Comparison of ENCODE assay signal across 8 mouse cellular contexts in the genomic region with DNA sequence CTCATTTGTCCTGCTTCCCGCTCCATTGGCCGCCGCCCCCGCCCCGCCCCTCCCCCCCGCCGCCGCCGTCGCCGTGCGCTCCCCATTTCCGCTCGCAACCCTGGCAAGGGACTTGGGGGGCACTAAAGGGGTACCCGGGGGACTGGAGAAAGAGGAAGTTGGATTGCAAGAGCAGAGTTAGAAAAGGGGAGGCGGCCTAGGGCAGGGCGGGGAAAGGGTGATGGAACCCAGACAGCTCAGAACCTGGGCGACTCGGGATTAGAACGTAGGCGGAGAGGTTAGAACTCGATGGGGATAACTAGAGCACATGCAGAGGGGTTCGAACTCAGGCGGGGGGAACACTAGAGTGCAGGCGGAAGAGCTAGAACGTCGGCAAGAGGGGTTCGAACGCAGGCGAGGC. TPM values are rescaled to one million over a fixed set of nuclear protein-coding genes. Genes with fewer than 3 reads are reported as not detected.
DNase-seq lines count a peak whose midpoint lies in the region; ATAC-seq lines count a peak whose summit lies in the region.

No protein-coding gene starts in this region.

- H3K27ac ChIP-seq in lung, embryonic 16.5 days (ENCODE audit: low read length) = no peak overlapping the region
- no peak overlapping the region for H3K27ac ChIP-seq in forebrain, embryonic 12.5 days
- H3K27ac ChIP-seq in limb, embryonic 13.5 days = no peak overlapping the region
- H3K27ac ChIP-seq in neural tube, embryonic 13.5 days (replicated peaks) = no peak overlapping the region

- peak overlapping the region; percentile 48 for H3K4me3 ChIP-seq in lung, embryonic 16.5 days (ENCODE audit: low read length)
- peak overlapping the region; percentile 43 for H3K4me3 ChIP-seq in forebrain, embryonic 12.5 days (replicated peaks)
- H3K4me3 ChIP-seq in limb, embryonic 13.5 days = peak overlapping the region; percentile 46
- peak overlapping the region; percentile 33 for H3K4me3 ChIP-seq in neural tube, embryonic 13.5 days

- no peaks in the 10 kb centered on the region for H3K36me3 ChIP-seq in lung, embryonic 16.5 days (ENCODE audit: control insufficient read depth, insufficient read depth, low read length)
- H3K36me3 ChIP-seq in forebrain, embryonic 12.5 days (replicated peaks) = no peaks in the 10 kb centered on the region
- no peaks in the 10 kb centered on the region for H3K36me3 ChIP-seq in limb, embryonic 13.5 days
- no peaks in the 10 kb centered on the region for H3K36me3 ChIP-seq in neural tube, embryonic 13.5 days

- peak overlapping the region; percentile 39 for H3K9ac ChIP-seq in lung, embryonic 16.5 days (ENCODE audit: low read length)
- peak overlapping the region; percentile 57 for H3K9ac ChIP-seq in forebrain, embryonic 12.5 days
- peak overlapping the region; percentile 55 for H3K9ac ChIP-seq in limb, embryonic 13.5 days
- peak overlapping the region; percentile 61 for H3K9ac ChIP-seq in neural tube, embryonic 13.5 days

- WGBS in lung, embryonic 16.5 days = 2% methylated on average over 26 of the region's 30 CpGs
- WGBS in forebrain, embryonic 12.5 days = 2% methylated on average over 25 of the region's 30 CpGs
- 2% methylated on average over 16 of the region's 30 CpGs for WGBS in limb, embryonic 13.5 days
- WGBS in neural tube, embryonic 13.5 days = 1% methylated on average over 29 of the region's 30 CpGs

- peak overlapping the region; percentile 76 for H3K4me2 ChIP-seq in lung, embryonic 16.5 days (ENCODE audit: low read depth, low read length)
- H3K4me2 ChIP-seq in forebrain, embryonic 12.5 days = peak overlapping the region; percentile 66
- H3K4me2 ChIP-seq in limb, embryonic 13.5 days (replicated peaks) = peak overlapping the region; percentile 68
- H3K4me2 ChIP-seq in neural tube, embryonic 13.5 days = peak overlapping the region; percentile 56

- no peaks in the 10 kb centered on the region for H3K9me3 ChIP-seq in lung, embryonic 16.5 days (ENCODE audit: control insufficient read depth, low read length)
- no peaks in the 10 kb centered on the region for H3K9me3 ChIP-seq in forebrain, embryonic 12.5 days
- H3K9me3 ChIP-seq in limb, embryonic 13.5 days = 0 out of 2 replicates have a peak, but pooled peaks cover 3% of the 10 kb centered on the region
- H3K9me3 ChIP-seq in neural tube, embryonic 13.5 days = no peaks in the 10 kb centered on the region

- DNase-seq in lung, adult 18-20 months = no peak
- no peak for DNase-seq in yolk sac, embryonic 10.5 days (ENCODE audit: low spot score)
- no peak for DNase-seq in gastrocnemius, adult 18-20 months (ENCODE audit: low spot score)
- no peak for DNase-seq in adrenal gland, postnatal 10 days

- H3K27me3 ChIP-seq in lung, embryonic 16.5 days (ENCODE audit: control insufficient read depth, insufficient read depth, low read depth, low read length) = peaks cover 74% of the 10 kb centered on the region
- H3K27me3 ChIP-seq in forebrain, embryonic 12.5 days = peaks cover 80% of the 10 kb centered on the region
- H3K27me3 ChIP-seq in limb, embryonic 13.5 days = peaks cover 83% of the 10 kb centered on the region
- H3K27me3 ChIP-seq in neural tube, embryonic 13.5 days = peaks cover 77% of the 10 kb centered on the region

- ATAC-seq in lung, embryonic 16.5 days (ENCODE audit: low read depth) = peak; percentile 37
- ATAC-seq in forebrain, embryonic 12.5 days (ENCODE audit: low FRiP score) = no peak
- ATAC-seq in limb, embryonic 13.5 days (ENCODE audit: low FRiP score, low read depth) = no peak; the same call in 1 of the 2 replicates
- ATAC-seq in neural tube, embryonic 13.5 days (ENCODE audit: low read depth) = peak; percentile 19

- peaks cover 6% of the 10 kb centered on the region; the same call in 1 of the 2 replicates for H3K4me1 ChIP-seq in lung, embryonic 16.5 days (replicated peaks; ENCODE audit: control insufficient read depth, insufficient read depth, low read length)
- H3K4me1 ChIP-seq in forebrain, embryonic 12.5 days = peaks cover 41% of the 10 kb centered on the region
- peaks cover 12% of the 10 kb centered on the region for H3K4me1 ChIP-seq in limb, embryonic 13.5 days
- peaks cover 49% of the 10 kb centered on the region for H3K4me1 ChIP-seq in neural tube, embryonic 13.5 days (replicated peaks)

RNA-seq across cellular contexts. Expression of a gene that starts 10.2 kb away (rescaled TPM):
- polyA plus RNA-seq in lung, embryonic 16.5 days (2015; fragmentation: Nextera tagmentation; extraction: Ambion mirVana) = not detected in 2 replicates
- polyA plus RNA-seq in forebrain, embryonic 12.5 days (2016; fragmentation: Nextera tagmentation; extraction: Ambion mirVana) = 1.0 and 1.7 TPM in 2 replicates
- not detected in 2 replicates for polyA plus RNA-seq in limb, embryonic 13.5 days (2015; fragmentation: Nextera tagmentation; extraction: Ambion mirVana)
- polyA plus RNA-seq in neural tube, embryonic 13.5 days (2015; fragmentation: Nextera tagmentation; extraction: Ambion mirVana) = 1.0 and 1.2 TPM in 2 replicates
- total RNA-seq in gastrocnemius, adult 18-20 months (2021) = not detected
- total RNA-seq in adrenal gland, postnatal 10 days (2021) = not detected

RNA-seq across cellular contexts. Expression of a gene that starts 18.1 kb away (rescaled TPM):
- 180 and 202 TPM in 2 replicates for polyA plus RNA-seq in lung, embryonic 16.5 days (2015; fragmentation: Nextera tagmentation; extraction: Ambion mirVana)
- 82.3 and 87.7 TPM in 2 replicates for polyA plus RNA-seq in forebrain, embryonic 12.5 days (2016; fragmentation: Nextera tagmentation; extraction: Ambion mirVana)
- 138 and 146 TPM in 2 replicates for polyA plus RNA-seq in limb, embryonic 13.5 days (2015; fragmentation: Nextera tagmentation; extraction: Ambion mirVana)
- polyA plus RNA-seq in neural tube, embryonic 13.5 days (2015; fragmentation: Nextera tagmentation; extraction: Ambion mirVana) = 255 and 276 TPM in 2 replicates
- total RNA-seq in gastrocnemius, adult 18-20 months (2021) = 100 to 1,000 TPM; 222 to 264 TPM
- 100 to 1,000 TPM; 222 to 234 TPM for total RNA-seq in adrenal gland, postnatal 10 days (2021)

RNA-seq across cellular contexts. Expression of a gene that starts 51.3 kb away (rescaled TPM):
- polyA plus RNA-seq in lung, embryonic 16.5 days (2015; fragmentation: Nextera tagmentation; extraction: Ambion mirVana) = 1.0 and 2.1 TPM in 2 replicates
- 68.2 and 87.4 TPM in 2 replicates for polyA plus RNA-seq in forebrain, embryonic 12.5 days (2016; fragmentation: Nextera tagmentation; extraction: Ambion mirVana)
- 0.59 and 1.3 TPM in 2 replicates for polyA plus RNA-seq in limb, embryonic 13.5 days (2015; fragmentation: Nextera tagmentation; extraction: Ambion mirVana)
- polyA plus RNA-seq in neural tube, embryonic 13.5 days (2015; fragmentation: Nextera tagmentation; extraction: Ambion mirVana) = 261 and 282 TPM in 2 replicates
- under 1 TPM; 0.17 to 0.23 TPM for total RNA-seq in gastrocnemius, adult 18-20 months (2021)
- total RNA-seq in adrenal gland, postnatal 10 days (2021) = 10 to 100 TPM; 26.2 to 42.2 TPM

RNA-seq across cellular contexts. Expression of a gene that starts 51.7 kb away (rescaled TPM):
- 119 and 126 TPM in 2 replicates for polyA plus RNA-seq in lung, embryonic 16.5 days (2015; fragmentation: Nextera tagmentation; extraction: Ambion mirVana)
- polyA plus RNA-seq in forebrain, embryonic 12.5 days (2016; fragmentation: Nextera tagmentation; extraction: Ambion mirVana) = 68.3 and 73.5 TPM in 2 replicates
- 131 and 132 TPM in 2 replicates for polyA plus RNA-seq in limb, embryonic 13.5 days (2015; fragmentation: Nextera tagmentation; extraction: Ambion mirVana)
- 61.9 and 63.8 TPM in 2 replicates for polyA plus RNA-seq in neural tube, embryonic 13.5 days (2015; fragmentation: Nextera tagmentation; extraction: Ambion mirVana)
- 10 to 100 TPM; 21.0 to 23.8 TPM for total RNA-seq in gastrocnemius, adult 18-20 months (2021)
- 100 to 1,000 TPM in 1 of 2 experiments, 10 to 100 TPM in 1; 93.0 to 137 TPM for total RNA-seq in adrenal gland, postnatal 10 days (2021)

RNA-seq across cellular contexts. Expression of a gene that starts 57.3 kb away (rescaled TPM):
- 0.62 and 0.78 TPM in 2 replicates for polyA plus RNA-seq in lung, embryonic 16.5 days (2015; fragmentation: Nextera tagmentation; extraction: Ambion mirVana)
- polyA plus RNA-seq in forebrain, embryonic 12.5 days (2016; fragmentation: Nextera tagmentation; extraction: Ambion mirVana) = 0.22 TPM in 1 of 2 replicates, not detected in the other
- 0.45 and 0.86 TPM in 2 replicates for polyA plus RNA-seq in limb, embryonic 13.5 days (2015; fragmentation: Nextera tagmentation; extraction: Ambion mirVana)
- polyA plus RNA-seq in neural tube, embryonic 13.5 days (2015; fragmentation: Nextera tagmentation; extraction: Ambion mirVana) = 0.31 and 0.33 TPM in 2 replicates
- total RNA-seq in gastrocnemius, adult 18-20 months (2021) = under 1 TPM in 1 of 2 experiments, not detected in 1; 0.14 TPM
- 1 to 10 TPM; 9.6 to 9.8 TPM for total RNA-seq in adrenal gland, postnatal 10 days (2021)

Comparison
In these comparisons a context has a peak if more than half of its experiments do, and no peak if none do; other contexts are left out.
1. ATAC-seq: peak in lung, embryonic 16.5 days (single experiment) and neural tube, embryonic 13.5 days (single experiment); none in forebrain, embryonic 12.5 days (single experiment) and limb, embryonic 13.5 days (single experiment).
2. RNA of a gene that starts 51.3 kb away (polyA plus RNA-seq): 261 to 282 TPM in neural tube, embryonic 13.5 days and 68.2 to 87.4 TPM in forebrain, embryonic 12.5 days; 1.0 to 2.1 TPM in lung, embryonic 16.5 days and 0.59 to 1.3 TPM in limb, embryonic 13.5 days; every median in the first group is over 10 times any median in the second.
3. Peak in every context shown above with its lines, with median percentiles within 50 percentile points of each other: H3K4me2 ChIP-seq, H3K4me3 ChIP-seq and H3K9ac ChIP-seq.